8 mouse cellular contexts compared by ENCODE assay signal in genomic region chr5:3146544-3147295, GRCm38 (mm10).
A peak's percentile ranks its signal among the peaks of the same experiment; 100 is the strongest.
DNase-seq lines count a peak whose midpoint lies in the region; ATAC-seq lines count a peak whose summit lies in the region.
"Not testable (repeated sequence)": the region's sequence is repeated elsewhere in the genome, so short reads cannot be mapped to it uniquely, and the experiment has no call there.

No protein-coding gene starts in this region.

- not testable (repeated sequence) for H3K4me2 ChIP-seq in forebrain, embryonic 11.5 days (ENCODE audit: low read depth, low read length, severe bottlenecking); limb, embryonic 13.5 days (replicated peaks); midbrain, embryonic 11.5 days

- H3K27ac ChIP-seq in forebrain, embryonic 11.5 days (ENCODE audit: low read depth, low read length); limb, embryonic 13.5 days; midbrain, embryonic 11.5 days (ENCODE audit: low read depth, low read length): not testable (repeated sequence)

- H3K27me3 ChIP-seq in forebrain, embryonic 11.5 days (ENCODE audit: control insufficient read depth, insufficient read depth, low read length); limb, embryonic 13.5 days; midbrain, embryonic 11.5 days (ENCODE audit: control insufficient read depth, insufficient read depth, low read length): not testable (repeated sequence)

- DNase-seq in 416B (ENCODE audit: low read depth), result peak; percentile 73
- DNase-seq in adrenal gland, adult 2 months, result peak; percentile 12
- not testable (repeated sequence) for DNase-seq in forebrain, embryonic 11.5 days (ENCODE audit: low spot score)
- peak; percentile 18 to 45 for DNase-seq in heart, postnatal 14 days
- peak; percentile 20 to 53 for DNase-seq in kidney, adult 8-10 months
- peak; percentile 84 for DNase-seq in midbrain, embryonic 11.5 days (ENCODE audit: low spot score, missing footprints)
- peak; percentile 39 to 42 for DNase-seq in right cerebral cortex, adult 2 months (ENCODE audit: low spot score in 2 of 2)

- not testable (repeated sequence) for H3K36me3 ChIP-seq in forebrain, embryonic 11.5 days (ENCODE audit: control insufficient read depth, insufficient read depth, low read length); limb, embryonic 13.5 days; midbrain, embryonic 11.5 days (ENCODE audit: control insufficient read depth, insufficient read depth, low read length)

- H3K4me3 ChIP-seq in forebrain, embryonic 11.5 days (ENCODE audit: low read depth, low read length); limb, embryonic 13.5 days; midbrain, embryonic 11.5 days (ENCODE audit: low read depth, low read length): not testable (repeated sequence)

- H3K4me1 ChIP-seq in forebrain, embryonic 11.5 days (replicated peaks; ENCODE audit: control insufficient read depth, insufficient read depth, low read length); limb, embryonic 13.5 days; midbrain, embryonic 11.5 days (ENCODE audit: control insufficient read depth, insufficient read depth, low read length): not testable (repeated sequence)

- not testable (repeated sequence) for H3K9me3 ChIP-seq in forebrain, embryonic 11.5 days (ENCODE audit: control insufficient read depth, low read length); limb, embryonic 13.5 days; midbrain, embryonic 11.5 days (ENCODE audit: control insufficient read depth, low read length)

- H3K9ac ChIP-seq in forebrain, embryonic 11.5 days (ENCODE audit: low read length); limb, embryonic 13.5 days; midbrain, embryonic 11.5 days (ENCODE audit: low read length): not testable (repeated sequence)

- 48% methylated on average over 8 of the region's 11 CpGs for WGBS in forebrain, embryonic 11.5 days
- 51% methylated on average over 9 of the region's 11 CpGs for WGBS in limb, embryonic 13.5 days
- 43% methylated on average over 8 of the region's 11 CpGs for WGBS in midbrain, embryonic 11.5 days

- intact Hi-C loops in heart, postnatal 14 days (cut with DNase I), result loop anchor here (1.0 to 10.0 kb wide), 2 partner anchors 48 to 371 kb away; no protein-coding TSS in a partner anchor

- peak; percentile 59 for ATAC-seq in forebrain, embryonic 11.5 days (replicated peaks; ENCODE audit: low FRiP score)
- peak; percentile 78; the same call in 1 of the 2 replicates for ATAC-seq in limb, embryonic 13.5 days (ENCODE audit: low FRiP score, low read depth)
- peak; percentile 65 for ATAC-seq in midbrain, embryonic 11.5 days (ENCODE audit: low FRiP score)
